Mouse (Mus musculus) heart, adult 18-20 months (tissue): ENCODE measurements around the gene Rcsd1. TPM values are rescaled to one million over a fixed set of nuclear protein-coding genes. Genes with fewer than 3 reads are reported as not detected.

Source experiments
- DNase-seq, 2 experiments: peaks; one replicate each; pipeline ENCODE4 v3.0.0; 2021 to 2022; ENCODE audit warnings: mixed read lengths in 1 of 2
- long read RNA-seq, 2 experiments: library from polyadenylated mRNA; stranded (forward); transcript quantifications; one replicate each; pipeline ENCODE4 v2.0.0; 2021
- total RNA-seq, 2 experiments: library from RNA; stranded (reverse); gene quantifications; 2 replicates each; pipeline ENCODE4 v1.2.3; 2021

Rcsd1 gene
- total RNA-seq = 10 to 100 TPM; 66.6 to 67.6 TPM
- long read RNA-seq, experiment 1, full-length matches to known transcripts = 56 of 71 reads
- long read RNA-seq, experiment 1, partial matches to known transcripts = 4 of 71 reads
- long read RNA-seq, experiment 1, other reads (novel, unspliced or antisense) = 11 of 71 reads
- long read RNA-seq, experiment 2, full-length matches to known transcripts = 31 of 39 reads
- long read RNA-seq, experiment 2, partial matches to known transcripts = 0 of 39 reads
- long read RNA-seq, experiment 2, other reads (novel, unspliced or antisense) = 8 of 39 reads

DNA sequence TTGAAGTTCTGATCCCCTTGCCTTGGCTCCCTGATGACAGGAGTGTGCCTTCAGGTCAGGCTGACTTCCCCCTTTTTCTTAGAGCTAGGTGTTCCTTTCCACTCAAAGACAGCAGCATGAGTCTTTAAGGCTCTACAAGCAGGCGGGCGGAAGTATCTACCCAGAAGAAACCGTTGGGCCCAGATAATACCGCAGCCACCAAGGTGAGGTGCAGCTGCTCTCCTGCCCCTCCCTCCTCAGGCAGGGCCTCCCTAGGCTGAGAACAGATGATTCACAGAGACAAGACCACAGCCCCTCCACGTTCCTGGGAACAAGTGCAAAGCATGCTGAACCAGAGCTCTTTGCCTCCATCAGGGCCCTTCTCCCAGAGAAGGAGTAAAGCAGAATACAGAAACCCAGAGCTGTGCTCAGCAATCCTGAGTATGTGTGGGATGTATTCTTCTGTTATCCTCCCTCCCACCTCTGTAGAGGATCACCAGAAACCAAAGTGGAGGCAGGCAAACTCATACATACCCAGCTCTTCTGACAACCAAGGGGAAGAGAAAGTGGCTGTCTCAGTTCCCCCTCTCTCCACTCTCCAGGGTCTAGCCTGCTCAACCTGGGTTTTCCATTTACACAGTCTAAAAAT lies at the start of gene Rcsd1:
Gene Rcsd1, minus strand, starts transcription at position 129 of the 628 bp plus-strand sequence.
- no peak for DNase-seq

DNA sequence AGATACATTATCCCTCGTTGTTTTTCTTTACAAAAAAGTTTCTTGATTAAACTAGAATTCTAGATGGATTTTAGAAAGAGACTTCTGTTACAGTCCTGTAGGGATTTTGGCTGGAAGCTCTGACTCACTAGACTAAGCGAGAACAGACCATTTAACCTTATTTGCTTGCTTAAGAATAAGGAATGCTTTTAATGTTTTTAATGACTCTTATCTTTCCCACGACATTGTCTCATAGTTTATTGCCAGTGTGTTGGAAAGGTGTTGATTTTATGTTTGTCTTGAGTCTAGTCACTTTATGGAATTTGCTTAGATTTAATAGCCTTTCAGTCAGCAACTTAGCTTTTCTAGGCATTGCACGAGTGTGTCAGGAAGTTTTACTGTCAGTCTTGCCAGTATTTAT lies 45.6 kb upstream of the Rcsd1 start:
- no peak for DNase-seq

DNA sequence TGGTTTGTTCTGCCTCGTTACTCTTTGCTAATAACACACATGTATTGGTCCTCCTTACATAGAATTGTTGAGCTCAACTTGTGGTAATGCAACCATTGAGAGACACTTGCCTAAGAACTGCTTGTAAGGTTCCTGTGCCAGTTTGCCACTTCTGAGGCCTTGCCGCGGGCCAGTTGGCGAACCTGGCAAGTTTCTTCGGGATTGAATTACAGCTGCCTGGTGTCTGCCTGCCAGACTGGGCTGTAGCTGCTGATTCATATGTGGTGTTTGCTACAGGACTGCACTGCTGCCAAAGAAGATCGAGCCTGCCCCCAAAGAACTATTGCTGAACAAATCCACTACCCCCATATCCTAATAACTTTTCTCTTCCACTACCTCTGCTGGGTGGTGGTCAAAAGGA lies 44.6 kb upstream of the Rcsd1 start:
- DNase-seq = no peak

DNA sequence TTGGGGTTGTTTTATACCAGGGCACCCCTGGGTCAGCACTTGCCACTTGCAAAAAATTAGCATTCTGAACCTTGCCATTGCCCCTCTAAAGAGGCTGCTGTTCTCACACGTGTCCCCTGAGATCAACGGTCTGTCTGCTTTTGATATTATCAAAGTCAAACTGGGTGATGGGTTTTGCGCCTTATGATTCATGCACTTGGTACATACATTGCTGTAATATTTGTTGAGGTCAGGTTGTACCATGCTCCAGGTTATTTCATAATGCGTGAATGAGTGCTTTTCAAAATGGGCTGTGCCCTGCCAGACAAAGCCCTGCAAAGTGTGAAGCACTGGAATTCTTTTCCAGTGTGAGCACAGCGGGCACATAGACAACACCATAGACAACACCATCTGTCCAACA lies 42.3 kb upstream of the Rcsd1 start:
- DNase-seq = no peak

DNA sequence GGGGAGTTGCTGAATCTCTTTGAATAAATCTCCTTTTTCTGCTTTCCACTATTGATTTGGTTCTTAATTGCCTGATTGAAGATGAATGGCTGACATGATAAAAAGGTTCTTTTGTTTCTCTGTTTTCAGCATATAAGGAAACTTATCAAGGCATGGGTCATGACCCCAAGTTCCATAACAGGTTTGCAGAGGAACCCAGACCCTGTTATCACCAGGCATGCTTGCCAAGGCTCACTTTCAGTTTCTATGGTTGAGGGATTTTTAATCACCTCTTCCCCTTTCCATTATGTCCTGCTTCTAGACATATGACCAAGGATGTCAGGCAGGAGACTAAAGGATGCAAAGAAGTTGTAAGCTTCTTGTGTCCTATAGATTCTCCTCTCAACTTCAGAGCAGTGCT lies 41.6 kb upstream of the Rcsd1 start:
- DNase-seq = no peak

DNA sequence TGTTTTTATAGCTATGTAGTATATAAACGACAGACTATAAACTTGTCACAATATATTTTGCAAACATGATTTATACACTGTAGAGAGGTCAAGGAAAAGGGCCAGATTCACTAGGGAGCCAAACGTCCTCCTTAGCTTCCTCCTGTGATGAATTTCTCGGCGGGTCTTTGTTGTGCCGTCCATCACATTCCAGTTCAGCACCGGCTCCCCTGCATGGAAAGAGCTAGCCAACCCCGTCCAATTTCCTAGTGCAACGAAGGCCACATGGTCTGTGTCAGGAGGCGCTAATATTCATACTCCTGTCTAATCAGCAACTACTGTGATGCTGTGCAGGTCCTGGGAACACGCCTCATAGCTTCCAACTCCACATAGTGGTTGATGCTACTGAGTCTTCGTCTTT lies 38.5 kb upstream of the Rcsd1 start:
- DNase-seq = no peak

DNA sequence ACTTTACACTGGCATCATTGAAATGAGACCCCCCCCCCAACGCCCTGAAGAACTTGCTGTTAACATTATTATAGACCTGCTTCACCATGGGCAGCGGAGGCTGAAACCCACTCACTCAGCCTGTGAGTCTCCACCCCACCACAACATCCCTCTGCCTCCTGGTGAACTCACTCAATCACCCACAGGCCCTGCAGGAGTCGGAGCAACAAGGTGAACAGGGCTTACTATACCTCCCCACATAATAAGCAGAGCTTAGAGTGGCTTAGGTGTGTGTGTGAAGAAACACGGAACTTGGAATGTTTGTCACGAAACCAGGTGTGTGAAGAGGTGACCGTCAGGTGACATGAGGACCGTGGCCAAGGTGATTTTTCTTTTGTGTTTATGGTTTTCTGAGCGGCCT lies 32.4 kb upstream of the Rcsd1 start:
- DNase-seq = no peak

DNA sequence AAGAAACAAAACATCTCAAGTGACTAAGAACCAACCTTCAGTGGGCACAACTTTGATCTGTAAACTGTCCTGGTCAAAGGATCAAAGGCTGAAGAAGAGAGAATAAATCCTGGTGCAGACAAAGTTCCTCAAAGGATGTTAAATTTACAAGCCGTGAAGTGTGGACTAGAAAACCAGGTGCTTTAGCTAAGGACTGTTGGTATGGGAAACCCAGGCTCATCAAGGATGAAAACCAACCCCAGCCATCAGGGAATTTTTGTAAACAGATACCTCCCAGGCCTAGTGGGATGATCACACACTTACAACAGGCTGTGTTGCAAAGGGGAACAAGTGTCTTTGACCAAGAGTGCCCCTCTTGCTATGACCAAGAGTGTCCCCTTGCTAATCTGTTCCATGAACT lies 29.4 kb upstream of the Rcsd1 start:
- DNase-seq = no peak

DNA sequence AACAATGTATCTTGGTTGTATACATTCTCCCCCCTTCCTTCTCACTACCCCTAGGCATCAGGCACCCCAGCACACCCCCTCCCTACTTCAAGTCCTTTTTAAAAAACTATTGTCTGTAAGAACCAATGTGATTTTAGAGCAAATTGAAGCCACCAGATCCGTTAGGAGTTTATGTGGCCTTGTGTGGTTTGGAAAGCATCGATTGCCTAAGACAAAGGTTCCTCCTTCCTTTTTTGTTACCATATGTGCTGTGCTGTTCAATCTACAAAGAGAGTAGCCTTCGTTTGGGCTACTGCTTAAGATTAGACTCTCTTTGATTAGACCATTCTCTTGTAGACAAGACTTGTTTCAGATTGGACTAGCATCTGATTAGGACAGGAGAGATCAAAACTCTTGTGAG lies 28.3 kb upstream of the Rcsd1 start:
- DNase-seq = no peak

DNA sequence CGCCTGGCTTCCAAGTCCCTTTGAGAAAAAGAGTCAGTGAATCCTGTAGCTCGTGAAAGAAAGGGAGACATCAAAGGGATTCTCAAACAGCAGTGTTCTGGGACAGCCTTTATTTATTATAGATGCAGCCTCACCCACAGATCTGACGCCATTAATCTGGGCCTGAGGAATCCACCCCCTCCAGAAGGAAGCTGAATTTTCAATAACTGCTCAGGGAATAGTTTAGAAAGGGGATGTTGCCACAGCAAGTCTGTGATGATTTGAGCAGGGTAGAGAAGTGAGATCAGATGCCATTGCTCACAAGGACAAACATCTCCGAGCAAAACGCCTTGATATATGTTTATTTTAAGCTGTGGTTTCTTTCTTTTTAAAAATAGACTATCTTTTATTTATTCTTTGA lies 27.9 kb upstream of the Rcsd1 start:
- DNase-seq = no peak

DNA sequence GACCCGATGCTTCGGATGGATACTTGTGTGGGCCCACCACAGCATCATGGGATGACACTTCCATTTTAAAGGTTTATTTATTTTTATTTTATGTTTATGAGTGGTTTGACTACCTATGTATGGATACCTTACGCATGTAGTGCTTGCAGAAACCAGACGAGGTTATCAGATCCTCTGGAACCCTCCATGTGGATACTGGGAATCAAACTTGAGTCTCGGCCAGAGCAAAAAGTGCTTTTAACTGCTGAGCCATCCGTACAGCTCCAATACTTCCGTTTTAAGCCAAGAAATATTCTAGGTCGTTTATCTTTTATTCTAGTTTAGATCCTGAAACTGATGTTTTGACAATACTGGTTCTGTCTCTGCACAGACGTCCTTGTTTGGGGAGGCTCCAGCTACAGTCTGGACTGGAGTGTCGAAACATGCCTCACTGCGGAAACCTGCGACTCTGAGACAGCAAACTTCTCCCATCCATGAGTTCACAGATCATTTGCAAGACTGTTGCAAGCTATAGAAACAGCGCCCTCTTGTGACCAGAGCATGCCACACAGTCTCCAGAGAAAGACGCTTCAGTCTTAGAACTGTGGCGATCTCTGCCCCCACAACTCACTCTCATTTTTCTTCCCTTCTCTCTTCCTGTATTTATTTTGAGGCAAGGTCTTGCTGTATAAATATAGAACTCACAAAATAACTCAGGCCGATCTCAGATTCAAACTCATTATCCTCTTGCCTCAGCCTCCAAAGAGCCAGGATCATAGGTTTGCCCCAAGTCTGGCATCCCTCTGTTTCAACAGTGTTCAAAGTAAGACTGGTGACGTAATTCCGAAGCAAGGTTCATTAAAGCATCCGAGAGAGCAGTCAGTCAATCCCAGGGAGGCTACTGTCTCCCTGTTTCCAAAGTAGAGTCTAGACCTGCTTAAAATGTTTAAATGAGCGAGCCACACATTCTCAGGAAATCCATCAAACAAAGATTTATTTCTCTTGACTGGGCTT lies 26.6 kb upstream of the Rcsd1 start:
- peak; percentile 92 to 96 for DNase-seq

DNA sequence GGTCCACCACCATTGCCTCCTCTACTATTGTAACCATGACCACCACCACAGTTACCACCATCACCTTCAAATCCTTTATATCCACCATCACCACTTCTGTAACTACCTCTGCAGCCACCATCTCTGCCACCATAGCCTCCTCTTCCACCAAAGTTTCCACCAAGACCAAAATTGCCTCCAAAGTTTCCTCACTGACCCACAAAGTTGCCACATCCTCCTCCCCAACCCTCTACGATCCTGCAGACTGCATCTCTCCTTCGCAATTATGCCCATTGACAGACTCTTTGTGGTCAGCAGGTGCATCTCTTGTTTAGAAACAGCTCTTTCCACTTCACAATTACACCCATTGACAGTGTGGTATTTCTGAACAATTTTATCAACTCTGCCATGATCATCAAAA lies 25.3 kb upstream of the Rcsd1 start:
- no peak for DNase-seq

DNA sequence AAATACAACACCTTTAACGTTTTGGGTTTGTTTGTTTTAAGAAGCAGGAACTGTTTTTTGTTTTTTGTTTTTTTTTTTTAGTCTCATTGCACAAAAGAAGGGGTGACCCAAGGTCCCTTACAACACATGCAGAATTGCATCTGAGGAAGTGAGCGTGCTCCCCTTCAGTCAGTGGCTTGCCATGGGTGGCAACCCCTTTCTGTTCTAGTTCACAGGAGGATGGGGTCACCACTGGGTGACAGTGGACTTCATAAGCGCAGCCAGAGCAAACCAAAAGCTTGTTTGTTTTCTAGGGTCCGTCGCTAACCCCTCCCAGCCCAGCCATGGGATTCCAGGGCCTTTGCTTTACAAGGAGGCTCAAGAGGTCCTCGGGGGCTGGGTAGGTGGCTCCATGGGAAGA lies 22.0 kb upstream of the Rcsd1 start:
- DNase-seq = no peak

DNA sequence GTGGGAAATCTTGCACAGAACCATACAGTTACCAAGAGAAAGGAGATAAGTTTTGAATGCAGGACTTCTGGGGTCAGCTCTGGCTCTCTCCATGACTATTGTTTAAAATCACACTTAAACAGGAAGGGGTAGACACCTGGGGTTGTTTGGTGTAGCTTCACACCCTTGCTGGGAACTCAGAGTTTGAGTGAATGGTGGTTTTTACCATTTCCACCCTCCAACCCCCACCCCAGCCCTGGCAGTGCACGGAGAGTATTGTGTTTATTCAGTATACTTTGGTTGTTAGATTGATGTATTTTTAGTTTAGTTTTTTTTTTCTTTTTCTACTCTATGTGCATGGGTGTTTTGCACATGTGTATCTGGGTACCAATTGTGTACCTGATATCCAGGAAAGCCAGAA lies 20.6 kb upstream of the Rcsd1 start:
- DNase-seq = no peak

DNA sequence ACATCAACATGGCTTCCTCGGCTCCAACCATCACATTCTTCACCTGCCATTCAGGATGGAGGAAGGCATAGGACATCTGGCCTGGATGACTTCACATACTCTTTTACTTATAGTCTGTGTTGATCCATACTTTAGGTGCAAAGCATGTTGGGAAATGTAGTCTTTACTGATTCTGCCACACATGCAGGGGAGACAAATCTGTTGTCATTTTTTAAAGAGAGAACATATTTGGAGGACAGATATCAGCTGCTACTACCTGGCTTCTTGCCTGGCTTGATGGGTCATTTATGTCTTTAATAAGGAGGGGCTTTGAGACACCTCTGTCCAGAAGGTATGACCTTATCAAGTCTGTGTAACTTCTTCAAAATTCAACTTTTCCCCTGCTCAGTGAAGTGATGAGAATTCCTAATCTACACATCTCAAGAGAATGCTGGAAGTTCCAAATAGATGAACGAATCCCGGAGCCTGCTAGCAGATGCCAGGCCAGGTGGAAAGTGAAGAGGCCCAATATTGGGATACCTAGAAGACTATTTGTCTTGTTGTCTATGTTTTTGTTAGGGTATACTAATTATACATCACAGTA lies 18.6 kb upstream of the Rcsd1 start:
- no peak for DNase-seq

DNA sequence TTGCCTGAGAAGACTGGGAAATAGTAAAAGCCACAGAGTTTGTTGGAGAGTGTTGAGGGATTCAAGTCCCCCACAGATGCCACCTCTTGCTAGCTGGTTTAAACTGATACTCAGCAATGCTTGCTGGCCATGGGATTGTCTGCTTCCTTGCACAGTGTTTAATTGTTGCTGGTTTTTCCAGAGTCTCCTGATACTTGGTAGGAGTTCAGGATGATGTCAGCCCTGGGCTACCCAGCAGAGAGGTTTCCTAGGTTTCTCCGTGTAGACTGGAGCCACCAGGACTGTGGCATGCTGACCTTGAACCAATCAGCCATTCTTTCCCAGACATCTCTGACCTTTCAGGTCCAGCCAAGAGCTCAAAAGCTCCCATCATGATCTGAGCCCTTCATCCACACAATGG lies 17.4 kb upstream of the Rcsd1 start:
- DNase-seq = no peak

DNA sequence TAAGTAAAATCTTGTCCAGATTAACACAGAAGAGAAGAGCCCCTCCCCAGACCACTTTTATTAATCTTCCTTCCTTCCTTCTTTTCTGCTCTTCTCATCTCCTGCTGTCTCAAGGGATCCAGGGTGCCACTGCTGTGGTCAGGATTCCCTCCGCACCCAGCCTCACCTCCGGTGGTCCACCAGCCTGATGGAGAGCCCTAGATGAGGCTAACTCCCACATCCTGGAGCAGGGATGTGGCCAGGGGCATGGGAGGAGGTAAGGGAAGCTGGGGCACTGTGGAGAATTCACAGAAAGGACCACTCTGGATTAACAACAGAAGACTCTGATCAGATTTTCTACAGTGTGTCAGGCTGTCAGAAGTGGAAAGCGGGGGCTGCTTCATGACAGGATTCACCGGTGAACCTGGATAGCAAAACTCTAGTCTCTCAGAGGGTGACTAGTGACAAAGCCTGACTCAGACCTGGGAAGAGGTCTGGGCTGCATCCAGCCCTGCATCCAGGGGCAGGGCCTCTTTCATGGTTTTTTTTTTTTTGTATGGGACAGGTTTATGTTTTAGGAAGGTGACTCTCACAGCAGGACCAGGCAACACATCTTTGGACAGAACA lies 15.6 kb upstream of the Rcsd1 start:
- DNase-seq = no peak

DNA sequence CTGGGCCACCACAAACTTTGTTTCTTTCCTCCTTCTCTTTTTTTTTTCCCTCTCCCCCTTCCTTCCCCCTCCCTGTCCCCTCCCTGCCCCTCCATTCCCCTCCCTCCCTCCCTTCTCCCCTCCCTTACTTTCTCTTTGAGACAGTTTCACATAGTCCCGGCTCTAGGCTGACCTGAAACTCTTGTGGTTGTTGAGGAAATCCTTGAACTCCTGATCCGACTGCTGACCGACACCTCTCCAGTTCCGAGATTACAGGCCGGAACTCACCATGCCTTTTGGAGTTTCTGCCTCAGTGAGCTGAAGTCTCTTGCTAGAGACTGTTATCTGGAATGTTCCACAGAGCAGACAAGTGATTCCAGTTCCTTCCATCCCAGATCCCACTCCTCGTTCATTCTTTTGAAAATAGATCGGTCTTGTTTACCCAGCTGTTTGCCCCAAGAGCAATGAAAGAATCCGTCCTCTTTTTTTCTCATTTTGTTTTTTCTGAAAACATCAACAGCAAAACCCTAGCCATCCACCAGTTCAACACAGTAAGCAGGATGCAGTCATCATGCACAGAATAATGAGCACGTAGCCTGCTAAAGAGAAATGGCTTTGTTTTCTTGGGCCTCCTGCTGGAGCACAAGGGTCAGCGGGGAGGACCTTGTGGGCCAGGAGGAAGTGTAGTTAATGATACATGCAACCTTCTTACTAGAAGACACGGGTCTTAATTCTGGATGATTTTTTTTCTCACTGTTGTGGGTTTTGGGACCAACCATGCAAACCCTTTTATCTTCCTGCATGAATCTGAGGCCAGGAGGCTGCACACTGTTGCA lies 14.9 kb upstream of the Rcsd1 start:
- DNase-seq = no peak

DNA sequence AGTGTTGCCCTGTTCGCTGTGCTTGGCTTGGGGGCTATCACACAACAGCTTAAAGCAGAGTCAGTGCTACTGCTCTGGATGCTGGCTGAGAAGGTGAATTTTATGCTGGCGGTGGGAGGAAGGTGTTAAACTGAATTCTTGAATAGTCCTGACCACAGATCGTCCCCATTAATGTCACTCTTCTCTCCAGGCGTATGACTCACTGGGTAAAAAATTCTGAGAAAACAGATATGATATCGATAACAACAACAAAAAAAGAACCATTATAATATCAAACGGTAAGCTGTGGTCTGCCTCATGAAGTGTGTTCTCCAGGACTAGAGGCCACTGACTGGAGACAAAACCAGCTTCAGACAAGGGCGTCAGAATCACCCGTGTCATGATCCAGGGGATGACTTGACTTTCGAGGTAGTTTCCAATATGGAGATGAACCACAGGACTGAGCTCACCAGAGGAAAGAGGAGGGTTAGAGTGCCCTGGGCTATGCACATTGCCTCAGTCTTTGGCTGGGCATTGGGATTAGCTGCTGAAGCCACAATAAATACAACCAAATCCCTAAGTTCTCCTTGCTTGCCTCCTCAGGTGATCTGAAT lies 13.1 kb upstream of the Rcsd1 start:
- DNase-seq = no peak

DNA sequence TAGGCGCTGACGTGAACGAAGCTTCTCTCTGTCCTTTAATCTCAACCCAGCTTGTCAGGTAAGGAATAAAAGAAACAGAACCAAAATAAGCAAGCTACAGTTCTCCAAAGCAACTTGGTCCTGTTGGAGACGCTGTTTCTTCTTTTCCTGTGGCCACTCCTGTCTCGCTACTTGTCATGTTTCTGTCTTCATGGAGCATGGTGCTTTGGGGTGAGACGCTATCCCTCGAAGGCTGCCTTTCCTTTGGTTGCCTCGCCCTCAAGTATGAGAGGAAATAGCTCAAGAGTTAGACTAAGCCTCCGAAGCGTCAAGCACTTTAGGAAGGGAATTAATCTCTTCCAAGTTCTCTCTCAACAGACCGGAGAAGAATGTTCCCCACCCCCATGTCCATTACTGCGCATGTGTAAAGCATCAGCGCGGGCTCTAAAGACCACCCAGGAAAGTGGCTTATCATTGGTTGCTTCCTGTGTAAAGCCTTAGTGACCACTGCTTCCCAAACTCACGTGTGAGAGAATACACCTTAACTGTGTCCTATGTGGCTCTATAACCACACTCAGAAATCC lies 9.1 kb upstream of the Rcsd1 start:
- DNase-seq = peak; percentile 68 to 77
